Mouse (Mus musculus) spleen, postnatal 14 days (tissue): Measurements from ENCODE around the gene Prkn.
A peak's percentile ranks its signal among the peaks of the same experiment; 100 is the strongest.
"Not testable (repeated sequence)": the region's sequence is repeated elsewhere in the genome, so short reads cannot be mapped to it uniquely, and the experiment has no call there.

Source experiments
- DNase-seq, 2 experiments: peaks; one replicate each; pipeline ENCODE4 v3.0.0; 2021 to 2022; ENCODE audit warnings: low spot score in 2 of 2

Prkn gene

GRCm38 (mm10) chr17:11988110-11988837, 1148.1 kb downstream of the Prkn start:
- no peak for DNase-seq

- DNase-seq, result no peak
These were observed 1149.1 kb downstream of the Prkn start for GRCm38 (mm10) chr17:11989296-11989695.

DNA sequence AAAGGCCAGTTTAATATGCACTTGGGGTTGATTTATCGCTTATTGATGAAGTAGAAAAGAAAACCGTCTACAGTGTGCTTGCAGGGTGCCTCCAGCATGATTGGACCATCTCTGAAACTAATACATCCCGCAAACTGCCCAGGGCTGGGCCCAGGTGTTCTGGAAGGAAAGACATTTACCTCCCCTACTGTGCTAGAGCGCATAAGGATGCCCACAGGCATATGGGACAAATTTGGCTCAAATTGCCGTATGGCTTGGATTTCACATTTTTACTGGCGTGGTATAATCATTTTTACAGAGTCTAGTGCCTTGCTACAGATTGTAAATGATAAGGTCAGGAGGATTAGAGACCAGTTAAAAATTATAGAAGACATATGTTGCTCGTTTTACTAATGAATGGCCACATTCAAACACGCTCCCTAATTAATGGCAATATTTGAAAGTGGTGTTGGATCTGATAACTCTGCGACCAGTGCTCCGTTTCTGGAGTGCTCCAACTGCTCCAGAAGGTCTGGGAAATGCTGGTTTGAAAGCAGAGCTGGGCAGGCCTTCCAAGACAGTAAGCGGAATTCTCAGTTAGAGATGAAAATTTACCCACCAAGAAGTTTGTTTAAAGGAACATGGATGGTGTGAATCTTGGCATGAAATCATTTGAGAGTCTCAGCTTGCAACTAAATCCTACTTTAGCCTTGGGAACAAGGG, 1150.4 kb downstream of the Prkn start:
- no peak for DNase-seq

DNA sequence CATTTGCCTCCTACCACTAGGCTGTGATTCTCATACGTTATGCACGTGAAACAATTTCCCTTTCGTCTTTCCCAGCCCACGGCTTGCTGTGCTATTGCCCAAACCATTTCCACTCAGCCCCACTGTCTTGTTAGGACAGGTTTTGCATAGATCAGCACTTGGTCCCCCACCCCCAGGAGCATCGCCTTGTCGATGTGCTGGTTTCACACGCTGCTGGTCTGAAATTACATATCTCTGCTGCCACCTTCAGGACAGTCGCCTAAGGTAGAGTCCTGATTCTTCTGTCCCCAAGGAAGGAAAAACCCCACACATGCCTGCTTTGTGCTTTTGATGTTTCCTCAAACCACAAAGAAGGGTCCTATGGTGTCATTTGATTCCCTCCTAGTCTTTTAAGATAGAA, 1153.1 kb downstream of the Prkn start:
- DNase-seq, result peak in 1 of 2 experiments; percentile 6

DNA sequence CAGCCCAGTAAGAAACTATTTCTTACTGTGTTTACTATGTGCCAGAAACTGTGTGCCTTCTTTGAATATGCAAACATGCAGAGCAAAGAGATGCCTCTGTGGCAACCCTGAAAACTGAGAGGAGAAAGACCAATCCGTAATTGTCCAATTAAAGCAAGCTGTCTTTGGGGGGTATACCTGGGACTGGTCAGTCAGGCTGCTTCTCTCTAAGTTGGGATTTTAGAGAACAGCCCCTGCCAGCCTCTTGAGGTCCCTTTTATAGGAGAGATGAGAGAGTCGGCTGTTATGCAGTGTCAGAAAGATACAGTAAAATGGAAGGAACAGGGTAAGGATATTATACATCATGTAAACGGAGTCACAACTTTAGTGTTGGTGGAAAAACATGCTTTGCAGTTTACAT, 1154.1 kb downstream of the Prkn start:
- DNase-seq, result no peak

DNA sequence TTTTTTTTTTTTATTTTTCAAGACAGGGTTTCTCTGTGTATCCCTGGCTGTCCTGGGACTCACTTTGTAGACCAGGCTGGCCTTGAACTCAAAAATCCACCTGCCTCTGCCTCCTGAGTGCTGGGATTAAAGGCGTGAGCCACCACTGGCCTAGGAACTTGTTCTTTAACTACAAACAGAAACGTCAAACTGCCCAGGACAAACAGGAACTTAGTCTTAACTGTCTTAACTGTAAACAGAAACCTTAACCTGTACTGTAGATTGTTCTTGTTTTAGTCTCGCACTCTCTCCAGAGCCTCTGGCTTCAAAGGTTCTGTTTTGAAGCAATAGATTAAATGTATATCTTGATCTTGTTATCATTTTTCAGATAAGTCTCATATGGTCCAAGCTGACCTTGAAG, 1154.6 kb downstream of the Prkn start:
- not testable (repeated sequence) for DNase-seq

DNA sequence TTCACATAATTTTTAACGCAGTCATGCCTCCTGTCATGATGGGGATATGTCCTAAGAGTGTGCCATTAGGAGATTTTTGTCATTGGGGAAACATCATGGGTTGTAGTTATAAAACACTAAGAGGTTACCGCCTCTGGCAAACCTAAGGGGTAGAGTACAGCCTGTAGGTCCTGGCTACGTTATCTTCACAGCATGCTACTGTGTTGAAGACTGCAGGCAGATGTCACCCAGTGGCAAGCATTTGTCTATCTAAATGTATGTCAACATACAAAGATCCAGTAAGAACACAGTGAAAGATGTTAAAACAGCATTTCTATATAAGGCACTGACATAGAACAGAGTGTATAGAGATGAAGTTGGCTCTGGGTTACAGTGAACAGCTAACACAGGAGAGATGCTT, 1155.3 kb downstream of the Prkn start:
- DNase-seq, result no peak

DNA sequence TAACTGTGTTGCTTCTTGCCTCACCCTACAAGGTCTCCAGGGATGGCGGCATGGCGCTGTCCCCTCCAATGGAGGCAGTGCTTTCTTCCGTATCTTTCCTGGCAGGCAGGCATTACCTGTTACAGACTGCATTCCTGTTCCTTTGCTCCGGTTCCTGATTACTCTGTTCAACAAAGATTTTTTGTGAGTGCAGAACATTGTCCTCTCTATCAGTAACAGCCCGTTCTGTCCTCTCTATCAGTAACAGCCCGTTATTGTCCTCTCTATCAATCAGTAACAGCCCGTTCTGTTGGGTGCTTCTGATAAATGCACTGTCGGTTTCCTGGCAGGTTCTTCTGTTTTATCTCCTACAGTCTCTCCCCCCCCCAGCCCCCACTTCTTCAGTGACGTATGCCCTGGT, 1156.1 kb downstream of the Prkn start:
- no peak for DNase-seq

DNA sequence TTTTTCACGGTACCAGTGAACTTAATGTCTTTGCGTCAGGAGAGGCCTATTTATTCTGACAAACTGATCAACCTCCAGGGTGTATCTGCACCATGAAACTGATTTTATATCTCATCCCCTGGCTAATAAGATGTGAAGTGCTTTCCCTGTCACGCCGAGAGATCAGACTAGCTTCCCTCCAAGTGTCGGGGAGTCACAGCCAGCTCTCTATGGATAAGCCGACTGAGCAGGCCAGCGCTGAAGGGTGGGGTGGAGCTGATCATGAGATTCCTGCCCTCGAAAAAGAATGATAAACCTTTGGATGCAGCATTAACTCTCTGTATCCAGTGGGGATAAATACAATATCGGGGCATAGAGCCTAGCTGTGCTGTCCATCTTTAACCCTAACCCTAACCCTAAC, 1160.1 kb downstream of the Prkn start:
- no peak for DNase-seq

- DNase-seq, result no peak
These were observed 1181.1 kb downstream of the Prkn start for GRCm38 (mm10) chr17:12021326-12021725.

DNA sequence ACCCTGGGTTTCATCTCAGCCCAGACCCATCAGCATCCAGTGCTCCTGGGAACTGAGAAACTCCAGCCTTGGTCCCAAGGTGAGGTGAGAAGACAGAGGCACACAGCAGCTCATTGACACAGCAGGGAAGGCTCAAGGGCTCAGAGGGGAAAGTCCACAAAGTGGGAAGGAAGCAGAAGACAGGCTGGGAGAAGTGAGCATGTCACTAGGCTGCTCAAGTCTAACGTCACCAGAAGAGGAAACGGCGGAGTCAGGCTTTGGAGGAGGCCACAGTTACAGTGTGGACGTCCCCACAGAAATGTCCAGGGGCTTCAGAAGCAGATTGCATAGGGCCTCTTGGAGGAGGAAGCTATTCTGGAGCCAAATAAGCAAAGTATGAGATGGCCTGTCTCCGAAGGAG, 1189.2 kb downstream of the Prkn start:
- DNase-seq, result no peak

DNA sequence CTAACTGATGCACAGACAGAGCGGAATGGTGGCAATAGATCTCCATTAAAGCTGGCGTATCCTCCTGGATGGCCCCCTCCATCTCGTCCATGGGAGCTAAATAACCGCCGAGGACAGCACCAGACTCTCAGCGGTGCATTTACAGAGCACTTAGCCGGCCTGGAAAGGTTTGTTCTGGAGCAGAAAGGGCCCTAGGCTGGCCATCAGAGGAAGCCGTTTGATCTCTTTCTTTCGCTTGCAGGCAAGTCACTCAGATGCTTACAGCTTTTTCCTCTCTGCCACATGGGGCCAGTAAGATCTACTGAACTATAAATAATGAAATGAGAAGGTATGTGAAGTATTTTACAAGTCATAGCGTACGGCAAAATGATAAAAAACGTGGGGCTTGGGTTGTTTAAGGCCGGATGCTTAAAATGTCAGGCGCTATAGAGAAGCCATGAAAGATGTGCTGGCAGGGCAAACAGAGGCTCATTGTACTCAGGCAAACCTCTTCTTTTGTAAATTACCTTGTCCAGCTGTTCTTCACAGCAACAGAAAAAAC, 1189.8 kb downstream of the Prkn start:
- no peak for DNase-seq

- DNase-seq, result no peak
These were observed 1190.5 kb downstream of the Prkn start for GRCm38 (mm10) chr17:12030556-12031160.

DNA sequence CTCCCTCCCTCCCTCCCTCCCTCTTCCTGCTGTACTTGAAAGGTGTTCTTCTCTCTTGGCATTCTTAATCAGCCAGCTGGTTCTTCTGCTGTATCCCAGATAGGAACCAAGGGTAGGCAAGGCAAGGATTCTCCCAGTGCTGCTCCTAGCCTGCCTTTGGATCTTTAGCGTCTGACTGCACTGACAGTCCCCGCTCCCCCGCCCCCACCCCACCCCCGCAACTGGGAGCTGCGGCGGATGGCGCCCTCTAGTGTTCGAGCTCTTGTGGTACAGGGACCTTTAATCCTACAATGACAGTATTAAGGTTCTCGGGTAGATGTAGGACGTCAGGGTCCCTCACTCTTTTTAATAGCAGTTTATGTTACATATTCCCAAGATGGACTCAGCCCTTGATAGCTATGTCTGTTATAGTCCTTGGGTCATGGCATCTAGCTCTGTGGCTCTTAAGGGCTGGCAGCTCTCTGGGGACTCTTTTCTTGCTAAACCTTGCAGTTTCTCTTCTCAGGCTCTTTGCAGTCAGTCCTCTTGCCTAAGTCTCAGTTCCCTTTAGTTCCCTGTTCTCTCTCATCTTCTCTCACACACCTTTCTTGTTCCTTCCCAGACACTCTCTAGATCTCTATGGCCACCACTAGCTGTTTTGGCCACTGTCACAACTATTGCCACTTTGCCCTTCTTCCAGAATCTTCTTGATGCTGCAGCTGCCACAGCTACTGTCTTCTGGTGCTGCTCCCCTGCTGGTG, 1191.2 kb downstream of the Prkn start:
- peak in 1 of 2 experiments; percentile 35 for DNase-seq

DNA sequence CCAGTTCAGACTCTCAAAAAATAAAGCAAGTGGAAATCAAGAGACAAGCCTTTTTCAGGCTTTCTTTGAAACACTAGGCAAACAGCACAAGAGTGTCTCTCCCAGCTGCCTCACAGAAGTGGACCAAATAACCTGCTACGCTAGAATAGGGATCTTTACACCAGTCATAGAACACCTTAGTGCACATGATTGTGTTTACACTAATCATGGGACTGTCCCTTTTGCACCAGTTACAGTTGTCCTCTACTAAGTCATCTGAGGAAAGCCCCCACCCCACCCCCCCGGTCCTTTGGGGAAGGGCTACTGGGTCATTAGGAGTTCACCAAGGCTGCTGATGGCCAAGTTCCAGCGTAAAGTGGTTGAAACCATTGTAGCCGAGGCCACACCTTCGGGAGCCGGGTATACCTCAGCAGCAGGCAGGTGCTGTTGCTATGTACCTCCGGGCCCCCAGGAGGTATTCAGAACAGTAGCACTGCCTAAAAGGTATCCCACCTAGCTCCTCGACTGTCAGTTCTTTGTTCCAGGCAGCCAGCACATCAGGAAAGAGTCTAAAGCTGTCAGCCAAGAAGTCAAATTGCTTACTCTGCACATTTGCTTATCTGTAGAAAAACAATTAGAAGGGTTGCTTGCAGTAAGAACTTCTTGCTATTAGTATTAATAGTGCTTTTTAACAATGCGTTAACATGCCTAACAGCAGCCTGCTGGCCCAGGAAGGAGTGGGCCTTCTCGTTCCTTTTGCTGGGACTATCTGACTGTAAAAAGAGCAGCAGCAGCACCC, 1192.0 kb downstream of the Prkn start:
- no peak for DNase-seq

DNA sequence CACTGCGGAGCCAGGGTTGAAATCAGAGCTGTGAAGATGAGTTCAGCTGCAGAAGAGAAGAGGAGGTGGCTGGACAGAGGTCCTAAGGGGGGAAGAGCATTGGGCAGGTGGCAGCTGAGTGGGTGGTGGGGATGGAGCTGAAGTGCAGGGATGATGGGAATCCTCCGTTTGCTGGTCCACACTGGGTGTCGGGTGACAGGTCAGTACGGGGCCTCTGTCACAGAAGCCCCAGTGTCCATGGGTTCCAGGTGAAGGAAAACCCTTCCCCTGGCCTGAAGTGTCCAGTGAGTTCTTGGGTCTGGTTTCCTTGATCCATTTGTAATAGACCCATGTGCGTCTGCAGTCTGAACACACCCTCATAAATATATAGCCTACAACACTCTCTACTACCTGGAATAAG, 1195.2 kb downstream of the Prkn start:
- DNase-seq, result no peak

DNA sequence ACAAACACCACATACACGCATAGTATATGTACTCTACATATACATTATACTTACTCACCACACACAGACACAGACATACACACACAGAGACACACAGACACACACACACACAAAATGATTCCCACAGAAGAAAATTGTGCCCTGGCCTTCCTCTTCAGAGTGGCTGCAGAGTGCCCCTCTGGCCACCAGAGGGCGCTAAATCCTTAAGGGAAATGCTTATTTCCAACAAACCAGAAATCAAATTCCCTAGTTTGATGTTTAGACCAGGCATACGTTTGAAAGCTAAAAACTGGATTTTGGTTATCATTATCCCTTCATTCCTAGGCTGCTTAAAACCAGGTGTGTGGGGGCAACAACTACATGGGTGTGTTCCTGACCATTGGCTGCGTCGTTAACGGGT, 1196.0 kb downstream of the Prkn start:
- DNase-seq, result peak; percentile 49 to 69

DNA sequence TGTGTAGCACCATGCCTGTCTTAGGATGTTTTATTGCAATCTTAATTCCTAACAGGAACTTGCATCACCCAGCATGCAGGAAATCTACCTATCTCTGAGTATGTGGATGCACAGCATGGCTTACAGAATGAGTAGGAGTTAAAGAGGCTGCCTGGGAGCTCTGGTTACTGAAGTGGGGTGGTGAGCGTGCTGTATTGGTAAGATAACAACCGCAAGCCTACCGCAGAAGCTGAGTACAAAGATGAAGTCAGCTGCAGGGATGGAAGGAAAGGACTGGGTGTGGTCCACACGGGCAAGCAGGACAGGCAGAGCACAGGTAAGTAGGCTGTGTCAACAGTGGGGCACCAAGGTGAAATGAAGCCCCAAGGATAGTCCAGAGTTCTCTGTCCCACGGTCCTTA, 1196.9 kb downstream of the Prkn start:
- DNase-seq, result no peak

- peak in 1 of 2 experiments; percentile 5 for DNase-seq
These were observed 1197.4 kb downstream of the Prkn start for GRCm38 (mm10) chr17:12037574-12037973.

DNA sequence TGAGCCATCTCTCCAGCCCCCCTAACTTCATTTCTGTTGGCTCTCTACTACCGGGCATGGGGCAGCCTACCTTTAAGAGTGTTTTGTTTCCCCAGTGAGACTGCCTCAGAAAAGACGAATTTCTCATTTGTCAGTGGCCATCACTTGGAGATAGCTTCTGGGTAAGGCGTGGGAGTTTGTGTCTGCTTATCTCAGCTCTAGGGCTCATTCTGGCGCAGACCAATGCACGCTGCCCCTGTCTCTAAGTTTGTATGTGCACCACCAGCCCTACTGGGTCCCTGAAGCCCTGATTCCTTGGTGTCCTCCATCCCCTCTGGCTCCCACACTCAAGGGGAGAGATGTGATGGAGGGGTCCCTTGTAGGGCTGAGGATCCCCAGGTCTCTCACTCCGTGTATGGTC, 1198.3 kb downstream of the Prkn start:
- peak in 1 of 2 experiments; percentile 11 for DNase-seq

DNA sequence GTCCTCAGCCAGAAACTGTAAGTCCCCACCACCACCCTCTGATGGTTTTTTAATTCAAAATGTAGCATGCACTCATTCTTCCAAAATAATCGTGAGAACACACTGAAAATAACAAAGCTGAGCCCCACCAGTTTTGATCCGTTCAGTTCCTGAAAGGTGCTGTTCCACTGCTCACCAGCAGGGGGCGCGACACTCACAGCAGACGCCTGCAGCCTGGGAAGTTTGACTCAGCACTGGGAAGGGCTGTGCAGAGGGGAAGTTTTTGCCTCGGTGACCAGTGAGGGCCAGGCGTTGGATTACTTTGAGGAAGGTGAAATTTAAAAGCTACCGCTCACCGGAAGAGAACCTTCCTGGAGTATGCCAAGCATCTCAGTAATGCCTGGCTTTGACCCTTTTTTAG, 1199.0 kb downstream of the Prkn start:
- DNase-seq, result peak; percentile 72 to 84
